Mouse (Mus musculus) layer of hippocampus, adult 2 months (tissue): ENCODE data around the gene AI661453. TPM values are rescaled to one million over a fixed set of nuclear protein-coding genes. Genes with fewer than 3 reads are reported as not detected.
"Not testable (repeated sequence)": the region's sequence is repeated elsewhere in the genome, so short reads cannot be mapped to it uniquely, and the experiment has no call there.

Experiments used
- DNase-seq, 2 experiments: peaks; one replicate each; pipeline ENCODE4 v3.0.0; 2022; ENCODE audit warnings: low spot score in 2 of 2
- H3K27ac ChIP-seq: fragments of 200-600 bp; 2 replicates; pipeline ENCODE4 v1.8.1; 2022
- H3K4me3 ChIP-seq: fragments of 200-600 bp; 2 replicates; pipeline ENCODE4 v1.8.1; 2022; ENCODE audit warnings: mild to moderate bottlenecking
- CTCF ChIP-seq: fragments of 200-600 bp; conservative IDR thresholded peaks from 2 replicates; pipeline ENCODE4 v1.8.1; 2022; ENCODE audit warnings: antibody characterized with exemption, mild to moderate bottlenecking, moderate library complexity
- long read RNA-seq, 2 experiments: library from polyadenylated mRNA; stranded (forward); transcript quantifications; one replicate each; pipeline ENCODE4 v2.0.0; 2021; ENCODE audit warnings: borderline mapping rate in 2 of 2
- total RNA-seq, 2 experiments: library from RNA; stranded (reverse); gene quantifications; 2 replicates each; pipeline ENCODE4 v1.2.3; 2021

The AI661453 gene
- under 1 TPM; 0.44 to 0.74 TPM for total RNA-seq
- long read RNA-seq, experiment 1 = 0 reads
- long read RNA-seq, experiment 2 = 0 reads

DNA sequence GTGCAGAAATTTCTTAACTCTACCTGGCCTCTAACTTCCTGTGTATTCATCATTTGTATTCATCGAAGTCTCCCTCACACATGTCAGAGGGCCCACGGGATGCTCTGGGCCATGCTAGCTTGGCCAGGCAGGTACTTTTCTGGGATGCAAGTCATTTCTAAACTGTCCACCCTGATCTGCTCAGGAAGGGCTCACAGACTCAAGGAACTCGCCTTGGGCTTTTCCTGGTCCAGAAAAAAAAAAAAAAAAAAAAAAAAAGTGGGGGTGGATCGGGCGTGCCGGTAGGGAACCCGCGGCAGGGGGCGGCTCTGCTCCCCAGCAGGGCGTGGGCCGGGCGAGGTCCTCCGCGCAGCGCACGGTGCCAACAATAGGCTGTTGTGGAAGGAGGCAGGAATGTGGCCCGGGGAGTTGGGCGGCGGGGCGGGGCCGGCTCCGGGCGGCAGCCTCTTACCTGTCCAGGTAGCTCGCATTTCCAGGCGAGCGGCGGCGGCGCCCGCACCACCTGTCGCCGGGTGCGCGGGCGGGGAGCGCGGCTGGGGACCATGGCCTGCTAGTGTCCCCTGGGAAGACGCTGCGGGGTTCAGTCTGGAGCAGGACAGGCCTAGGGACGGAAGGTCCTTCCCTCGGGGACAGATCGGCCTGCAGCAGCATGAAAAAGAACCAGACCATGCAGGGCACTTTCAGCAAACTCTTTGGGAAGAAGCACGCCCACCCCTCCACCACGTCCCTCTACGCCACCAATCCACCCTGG is at the start of gene AI661453:
Gene AI661453, plus strand, starts transcription at position 460 of the 751 bp plus-strand sequence.
- Histone ChIP-seq H3K4me3 (peak within 1 kb of the TSS; percentile 43), H3K27ac (no peak within 1 kb of the TSS)
- TF ChIP-seq CTCF = no peak
- DNase-seq = no peak

DNA sequence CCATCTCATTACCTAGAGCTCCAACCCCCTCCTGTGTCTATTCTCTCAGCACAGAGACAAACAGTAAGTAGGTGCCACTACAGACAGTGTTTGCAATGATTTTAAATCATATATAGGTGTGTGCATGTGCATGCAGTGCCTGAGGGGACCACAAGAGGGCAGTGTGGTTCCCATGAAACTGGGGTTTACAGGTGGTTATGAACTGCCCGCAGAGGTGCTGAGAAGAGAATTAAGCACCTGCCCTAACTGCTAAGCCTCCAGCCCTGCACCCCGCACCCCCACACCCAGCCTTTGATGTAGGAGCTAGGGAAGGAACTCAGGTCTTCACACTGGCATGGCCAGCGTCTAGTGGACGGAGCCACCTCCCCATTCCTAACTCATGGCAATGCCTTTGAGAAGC is 49.8 kb upstream of the AI661453 start:
- peak; percentile 85 for TF ChIP-seq CTCF
- H3K27ac ChIP-seq = no peak overlapping the region
- no peak overlapping the region for H3K4me3 ChIP-seq
- DNase-seq = peak in 1 of 2 experiments; percentile 32

DNA sequence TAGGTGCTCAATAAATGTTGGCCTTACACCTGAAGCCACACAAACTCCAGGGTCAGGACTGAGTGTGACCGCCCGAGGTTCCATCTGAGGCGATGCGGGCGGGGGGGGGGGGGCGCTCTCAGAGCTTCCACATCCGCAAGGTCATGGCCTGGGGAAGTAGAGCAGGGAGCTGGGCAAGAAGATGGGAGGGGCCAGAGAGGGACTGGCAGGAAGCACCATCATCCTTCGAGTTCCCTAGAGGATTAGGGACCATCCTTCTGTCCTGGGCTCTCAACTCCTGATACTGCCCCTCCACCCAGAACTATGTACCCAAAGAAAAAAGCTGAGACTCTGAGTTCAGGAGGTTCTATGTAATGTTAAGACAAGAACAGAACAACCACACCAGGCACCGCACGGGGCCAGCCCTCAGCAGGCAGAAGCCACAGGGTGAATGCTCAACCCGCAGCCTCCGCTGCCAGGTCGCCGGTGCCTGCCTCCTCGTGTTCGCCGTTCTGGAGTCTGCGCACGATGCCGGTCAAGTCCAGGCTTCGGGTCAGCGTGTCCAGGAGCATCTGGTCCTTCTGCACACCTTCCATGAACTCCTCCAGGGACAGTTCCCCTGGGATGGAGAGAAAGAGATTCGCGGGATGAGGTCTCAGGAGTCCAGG is 42.1 kb upstream of the AI661453 start:
- no peak for DNase-seq
- no peak overlapping the region; the same call in 1 of the 2 replicates for H3K4me3 ChIP-seq
- no peak for TF ChIP-seq CTCF
- no peak overlapping the region for H3K27ac ChIP-seq

DNA sequence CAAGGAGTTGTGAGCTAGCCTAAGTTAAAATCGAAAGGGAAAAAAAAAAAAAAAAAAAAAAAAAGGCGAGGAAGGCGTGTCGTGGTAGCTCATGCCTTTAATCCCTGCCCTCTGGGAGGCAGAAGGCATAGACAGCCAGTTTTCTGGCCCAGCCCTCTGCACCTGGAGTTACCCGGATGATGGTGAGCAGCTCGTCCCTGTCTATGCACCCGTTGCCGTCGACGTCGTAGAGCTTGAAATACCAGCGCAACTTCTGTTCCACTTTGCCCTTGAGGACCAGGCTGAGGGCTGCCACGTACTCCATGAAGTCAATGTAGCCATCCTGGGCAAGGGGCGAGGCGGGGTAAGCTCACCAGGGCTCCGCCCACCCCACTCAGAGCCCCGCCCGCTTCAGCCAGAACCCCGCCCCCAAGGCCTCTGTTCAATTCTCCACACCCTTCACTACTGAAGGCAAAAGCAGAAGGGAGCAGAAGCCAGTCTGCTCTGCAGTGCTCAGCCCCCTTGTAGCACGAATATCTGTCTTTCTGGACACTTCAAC is 41.0 kb upstream of the AI661453 start:
- H3K4me3 ChIP-seq = peak overlapping the region; percentile 32
- no peak overlapping the region for H3K27ac ChIP-seq
- no peak for TF ChIP-seq CTCF
- no peak for DNase-seq

DNA sequence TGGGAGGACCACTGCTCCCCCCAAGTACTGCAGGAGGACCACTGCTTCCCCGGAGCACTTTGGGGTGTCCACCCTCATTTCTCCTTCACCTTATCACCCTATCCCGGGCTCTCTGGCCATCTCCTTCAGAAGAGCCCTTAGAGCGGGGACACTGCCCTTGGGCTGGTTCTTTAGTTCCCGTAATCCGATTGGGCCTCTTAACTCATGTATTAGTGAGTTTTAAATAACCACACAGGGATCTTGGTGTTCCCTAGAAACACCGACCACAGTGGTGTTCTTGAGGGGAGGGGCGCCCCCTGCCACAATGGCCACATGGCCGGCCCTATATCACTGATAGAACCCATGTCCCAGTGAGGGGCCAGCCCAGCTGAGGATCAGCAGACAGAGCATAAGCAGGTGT is 37.3 kb upstream of the AI661453 start:
- DNase-seq = no peak
- Histone ChIP-seq H3K4me3 (no peak overlapping the region), H3K27ac (no peak overlapping the region)
- TF ChIP-seq CTCF = no peak

DNA sequence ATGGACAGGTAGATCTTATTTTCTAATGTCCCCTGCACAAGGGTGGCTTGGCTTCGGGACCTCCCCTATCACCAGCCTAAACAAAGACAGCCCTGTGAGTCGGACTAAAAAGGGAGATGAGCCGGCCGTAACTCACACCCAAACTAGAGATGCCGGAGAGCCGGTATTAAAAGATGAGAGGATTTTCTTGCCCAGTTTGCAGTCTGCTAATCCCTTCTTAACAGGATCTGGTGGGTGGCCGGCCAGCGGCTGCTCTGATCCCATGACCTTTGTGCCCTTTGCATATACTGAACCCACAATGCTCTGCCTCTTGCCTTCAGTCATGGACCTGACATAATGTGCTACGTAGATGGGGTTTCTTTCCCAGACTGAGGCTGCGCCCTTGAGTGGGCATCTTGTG is 36.0 kb upstream of the AI661453 start, which contains the start of gene Guca1a:
Gene Guca1a, minus strand, starts transcription at position 134 of the 400 bp plus-strand sequence.
- TF ChIP-seq CTCF = no peak
- H3K27ac ChIP-seq = no peak within 1 kb of the TSS
- DNase-seq = no peak

DNA sequence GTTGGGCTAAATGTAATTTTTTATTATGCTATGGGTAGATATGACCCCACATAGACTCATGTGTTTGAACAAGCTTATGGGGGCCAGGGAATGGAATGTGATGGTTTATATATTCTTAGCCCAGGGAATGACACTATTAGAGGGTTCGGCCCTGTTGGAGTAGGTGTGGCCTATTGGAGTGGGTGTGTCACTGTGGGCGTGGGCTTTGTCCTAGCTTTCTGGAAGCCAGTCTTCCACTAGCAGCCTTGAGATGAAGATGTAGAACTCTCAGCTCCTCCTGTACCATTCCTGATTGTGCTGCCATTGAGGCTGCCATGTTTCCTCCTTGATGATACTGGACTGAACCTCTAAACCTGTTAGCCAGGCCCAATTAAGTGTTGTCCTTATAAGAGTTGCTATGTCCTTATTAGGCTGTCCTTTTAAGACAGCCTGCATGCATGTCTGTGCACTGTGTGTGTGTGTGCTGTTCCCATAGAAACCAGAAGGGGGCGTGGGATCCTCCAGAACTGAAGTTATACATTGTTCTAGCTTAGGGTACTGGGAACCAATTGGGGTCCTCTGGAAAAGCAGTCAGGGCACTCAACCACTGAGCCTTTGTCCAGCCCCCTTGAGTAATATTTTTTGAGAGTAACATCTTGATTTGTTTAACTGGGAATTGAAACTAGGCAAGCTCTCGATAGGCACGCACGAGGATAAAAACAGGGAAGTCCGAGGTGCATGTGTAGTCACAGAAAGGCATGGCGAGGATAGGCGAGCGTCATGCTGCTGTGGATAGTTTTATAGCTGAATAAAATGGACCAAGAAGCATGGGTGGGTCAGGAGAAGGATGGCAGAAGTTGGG is 28.5 kb upstream of the AI661453 start:
- H3K27ac ChIP-seq = no peak overlapping the region
- TF ChIP-seq CTCF = no peak
- DNase-seq = no peak
- no peak overlapping the region for H3K4me3 ChIP-seq

More for the DNA sequence above, 36.0 kb upstream of the AI661453 start, which contains the start of gene Guca1a:
- H3K4me3 ChIP-seq = no peak within 1 kb of the TSS

DNA sequence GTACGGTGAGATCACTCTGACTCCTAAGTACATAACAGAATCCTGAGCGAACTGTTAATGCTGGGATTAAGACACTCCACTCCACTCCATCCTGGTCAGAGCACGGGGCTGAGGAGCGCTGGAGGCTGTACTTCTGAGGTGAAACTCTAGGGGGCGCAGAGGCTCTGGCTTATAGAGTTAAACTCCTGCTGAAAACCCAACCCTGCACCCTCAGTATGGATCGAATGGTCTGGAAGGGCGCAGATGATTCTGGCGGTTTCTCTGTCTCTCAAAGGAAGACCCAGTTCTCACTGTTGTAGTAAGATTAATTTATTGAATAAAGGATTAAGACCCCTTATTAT is 27.9 kb upstream of the AI661453 start:
- Histone ChIP-seq H3K4me3 (no peak overlapping the region), H3K27ac (no peak overlapping the region)
- peak in 1 of 2 experiments; percentile 49 for DNase-seq
- TF ChIP-seq CTCF = peak; percentile 82

DNA sequence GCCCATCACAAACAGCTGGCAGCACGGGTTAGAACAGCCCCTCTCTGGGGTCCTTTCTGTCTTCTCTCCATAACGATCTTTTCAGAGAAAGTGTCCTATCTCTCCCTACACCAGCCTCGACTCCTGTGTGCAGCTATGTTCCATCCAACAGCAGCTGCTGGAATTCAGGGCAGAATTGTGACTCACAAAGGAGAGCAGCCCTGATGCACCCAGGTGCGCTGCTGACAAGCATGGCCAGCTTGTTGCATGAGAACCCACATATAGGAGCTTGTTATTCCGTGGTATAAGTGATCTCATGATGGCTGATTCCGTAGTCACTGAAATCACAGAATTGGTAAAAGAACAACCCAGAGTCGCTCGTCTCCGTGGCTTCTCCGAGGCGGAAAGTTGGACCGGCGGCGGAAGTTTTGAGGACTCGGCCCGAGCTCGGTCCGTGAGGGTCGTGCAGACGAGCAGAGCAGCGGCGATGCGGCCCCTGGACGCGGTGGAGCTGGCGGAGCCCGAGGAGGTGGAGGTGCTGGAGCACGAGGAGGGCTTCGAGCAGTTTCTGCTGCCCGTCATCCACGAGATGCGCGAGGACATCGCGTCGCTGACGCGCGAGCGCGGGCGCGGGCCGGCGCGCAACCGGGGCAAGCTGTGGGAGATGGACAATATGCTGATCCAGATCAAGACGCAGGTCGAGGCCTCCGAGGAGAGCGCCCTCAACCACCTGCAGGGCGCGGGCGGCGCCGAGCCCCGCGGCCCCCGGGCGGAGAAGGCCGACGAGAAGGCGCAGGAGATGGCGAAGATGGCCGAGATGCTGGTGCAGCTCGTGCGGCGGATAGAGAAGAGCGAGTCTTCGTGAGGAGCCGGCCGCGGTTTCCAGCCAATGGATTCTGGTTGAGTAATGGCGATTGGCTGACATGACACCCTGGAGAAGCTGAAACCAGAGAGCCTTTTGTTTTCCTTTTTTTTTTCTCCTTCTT is 26.2 kb upstream of the AI661453 start:
- not testable (repeated sequence) for H3K27ac ChIP-seq, DNase-seq
- peak overlapping the region; percentile 24; the same call in 1 of the 2 replicates for H3K4me3 ChIP-seq

DNA sequence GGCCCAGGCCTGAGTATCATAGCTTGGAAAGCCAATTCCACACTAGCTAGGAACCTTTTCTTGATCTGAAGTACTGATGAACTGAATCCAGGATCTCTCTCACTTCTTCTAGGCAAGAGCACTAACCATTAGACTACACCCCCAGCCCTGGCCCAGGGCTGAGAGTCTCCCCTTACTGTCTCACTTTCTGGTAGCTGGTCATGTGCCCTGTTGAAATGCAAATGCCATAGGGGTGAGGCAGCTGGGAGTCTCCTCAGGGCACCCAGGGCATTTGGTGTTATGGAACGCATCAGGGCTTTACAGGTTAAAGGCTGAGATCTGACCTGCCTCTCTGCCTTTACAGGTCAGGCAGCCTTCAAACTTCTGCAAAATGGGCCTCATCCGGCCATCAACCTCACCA is 16.2 kb upstream of the AI661453 start:
- no peak for TF ChIP-seq CTCF
- Histone ChIP-seq H3K4me3 (no peak overlapping the region), H3K27ac (no peak overlapping the region)
- DNase-seq = no peak

DNA sequence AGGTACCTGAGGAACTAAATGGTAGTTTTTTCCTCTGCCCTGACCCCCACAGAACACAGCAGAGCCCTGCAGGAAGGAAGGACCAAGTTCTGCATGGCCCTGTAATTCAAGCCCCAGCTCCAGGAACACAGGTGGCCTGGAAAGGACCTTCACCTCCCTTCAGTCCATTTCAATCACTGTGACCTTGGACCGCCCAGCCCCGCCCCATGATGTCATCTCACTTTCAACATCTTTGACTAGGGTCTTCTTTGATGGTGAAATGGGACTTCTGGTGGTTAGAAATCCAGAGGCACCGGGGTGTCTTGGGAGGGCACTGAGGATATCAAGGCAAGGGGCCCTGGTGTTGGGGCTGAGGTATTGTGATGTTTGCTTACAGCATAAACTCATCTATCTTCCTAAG is 14.8 kb upstream of the AI661453 start:
- H3K27ac ChIP-seq = no peak overlapping the region
- TF ChIP-seq CTCF = no peak
- no peak overlapping the region for H3K4me3 ChIP-seq
- no peak for DNase-seq

DNA sequence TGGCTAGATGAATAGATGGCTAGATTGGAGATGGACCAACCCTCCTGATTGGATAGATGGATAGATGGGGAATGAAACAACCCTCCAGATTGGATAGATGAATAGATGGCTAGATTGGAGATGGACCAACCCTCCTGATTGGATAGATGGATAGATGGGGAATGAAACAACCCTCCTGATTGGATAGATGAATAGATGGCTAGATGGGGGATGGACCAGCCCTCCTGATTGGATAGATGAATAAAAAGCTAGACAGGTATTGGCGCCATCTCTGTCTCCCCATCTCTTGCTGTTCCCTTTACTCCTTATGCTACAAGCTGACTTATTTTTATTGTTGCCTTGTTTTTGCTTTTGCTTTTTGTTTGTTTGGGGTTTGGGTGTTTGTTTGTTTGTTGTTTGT is 13.8 kb upstream of the AI661453 start:
- not testable (repeated sequence) for H3K4me3 ChIP-seq, H3K27ac ChIP-seq, DNase-seq
